26 mouse cellular contexts compared by ENCODE assay signal in the genomic region with DNA sequence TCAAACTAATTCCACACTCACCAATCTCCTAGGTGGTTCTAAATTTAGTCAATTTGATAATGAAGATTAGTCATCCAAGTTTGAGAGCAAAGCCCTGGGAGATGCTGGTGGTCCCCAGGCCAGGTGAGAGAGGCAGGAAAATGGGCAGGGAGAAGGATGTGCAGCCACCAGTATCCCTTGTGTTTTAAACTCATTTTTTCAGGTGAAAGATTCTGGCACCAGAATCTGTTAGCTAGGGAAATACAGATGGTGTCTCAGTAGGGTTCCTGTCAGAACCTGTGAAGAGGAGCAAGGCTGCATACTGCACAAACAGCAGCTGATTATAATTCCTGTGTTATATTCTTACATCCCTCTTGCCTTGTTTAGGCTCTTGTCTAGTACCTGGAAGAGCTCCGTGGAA.
DNase-seq lines count a peak whose midpoint lies in the region; ATAC-seq and TF ChIP-seq lines count a peak whose summit lies in the region.
"Had no signal": no experiment of that assay in that cellular context is flagged by ENCODE, and none has a peak within 500 bp of the region (broad histone marks: within the 10 kb centered on the region; RNA-seq: fewer than 3 reads in every experiment).

No protein-coding gene starts in this region.

- no peak overlapping the region for H3K9ac ChIP-seq in midbrain, postnatal 0 days (replicated peaks; ENCODE audit: low read length, poor library complexity, severe bottlenecking)
- H3K9ac ChIP-seq in midbrain, embryonic 11.5 days (ENCODE audit: low read length) = no peak overlapping the region
- H3K9ac ChIP-seq in stomach, postnatal 0 days (ENCODE audit: low read length) = no peak overlapping the region
- H3K9ac ChIP-seq: hindbrain, embryonic 15.5 days; intestine, embryonic 15.5 days; liver, embryonic 14.5 days; midbrain, embryonic 15.5 days had no signal

- H3K4me2 ChIP-seq in midbrain, postnatal 0 days (ENCODE audit: low read depth, low read length, poor library complexity, severe bottlenecking) = no peak overlapping the region
- no peak overlapping the region for H3K4me2 ChIP-seq in midbrain, embryonic 11.5 days
- no peak overlapping the region for H3K4me2 ChIP-seq in stomach, postnatal 0 days (replicated peaks; ENCODE audit: low read depth)
- H3K4me2 ChIP-seq: heart, embryonic 11.5 days; hindbrain, embryonic 15.5 days; intestine, embryonic 15.5 days; midbrain, embryonic 15.5 days had no signal

- no peaks in the 10 kb centered on the region for H3K4me1 ChIP-seq in midbrain, postnatal 0 days (ENCODE audit: insufficient read depth, low read length)
- H3K4me1 ChIP-seq in midbrain, embryonic 11.5 days (ENCODE audit: control insufficient read depth, insufficient read depth, low read length) = no peaks in the 10 kb centered on the region
- H3K4me1 ChIP-seq in stomach, postnatal 0 days (replicated peaks; ENCODE audit: control insufficient read depth, insufficient read depth) = no peaks in the 10 kb centered on the region
- H3K4me1 ChIP-seq: hindbrain, embryonic 15.5 days; intestine, embryonic 15.5 days; midbrain, embryonic 15.5 days had no signal

- no peak overlapping the region for H3K4me3 ChIP-seq in midbrain, postnatal 0 days (ENCODE audit: low read depth, low read length)
- H3K4me3 ChIP-seq in midbrain, embryonic 11.5 days (ENCODE audit: low read depth, low read length) = no peak overlapping the region
- H3K4me3 ChIP-seq in stomach, postnatal 0 days (ENCODE audit: low read depth, low read length) = no peak overlapping the region
- H3K4me3 ChIP-seq: hindbrain, embryonic 15.5 days; intestine, embryonic 15.5 days; layer of hippocampus, adult 2 months; midbrain, embryonic 15.5 days had no signal

- 69% methylated on average over 1 of the region's 1 CpGs for WGBS in midbrain, postnatal 0 days
- WGBS in midbrain, embryonic 11.5 days = 81% methylated on average over 1 of the region's 1 CpGs
- 81% methylated on average over 1 of the region's 1 CpGs for WGBS in stomach, postnatal 0 days

- TF ChIP-seq CTCF in midbrain, postnatal 0 days (IDR thresholded peaks at IDR 0.05) = no peak
- no peak for TF ChIP-seq CTCF in stomach, postnatal 0 days (IDR thresholded peaks at IDR 0.05; ENCODE audit: low read depth)

- no peak for TF ChIP-seq EP300 in stomach, postnatal 0 days (optimal IDR thresholded peaks at IDR 0.05)

- H3K9me3 ChIP-seq in midbrain, postnatal 0 days (ENCODE audit: low read length) = no peaks in the 10 kb centered on the region
- H3K9me3 ChIP-seq in midbrain, embryonic 11.5 days (ENCODE audit: control insufficient read depth, low read length) = no peaks in the 10 kb centered on the region
- H3K9me3 ChIP-seq in stomach, postnatal 0 days (ENCODE audit: control insufficient read depth, low read length) = no peaks in the 10 kb centered on the region
- H3K9me3 ChIP-seq: G1E; hindbrain, embryonic 15.5 days; intestine, embryonic 15.5 days; midbrain, embryonic 15.5 days had no signal

- peak; percentile 62 for DNase-seq in midbrain, postnatal 0 days (ENCODE audit: low spot score)
- no peak for DNase-seq in midbrain, embryonic 11.5 days (ENCODE audit: low spot score, missing footprints)
- peak; percentile 67 to 80 for DNase-seq in cerebellum, adult 18-20 months
- DNase-seq in cerebellum, postnatal 10 days = peak; percentile 56 to 77
- no peak for DNase-seq in stomach, postnatal 0 days (ENCODE audit: low spot score)
- no peak for DNase-seq in thymus, postnatal 14 days
- DNase-seq in layer of hippocampus, adult 9-10 months (ENCODE audit: low spot score) = no peak
- DNase-seq: adrenal gland, postnatal 14 days; gastrocnemius, postnatal 14 days; heart, postnatal 4 days; kidney, adult 2 months; kidney, postnatal 36 days; liver; lung, adult 2 months; lung, postnatal 10 days; right cerebral cortex, postnatal 25 days; thymus, adult 2 months; thymus, postnatal 4 days had no signal

- H3K36me3 ChIP-seq in midbrain, postnatal 0 days (ENCODE audit: insufficient read depth, low read length) = no peaks in the 10 kb centered on the region
- no peaks in the 10 kb centered on the region for H3K36me3 ChIP-seq in midbrain, embryonic 11.5 days (ENCODE audit: control insufficient read depth, insufficient read depth, low read length)
- H3K36me3 ChIP-seq in stomach, postnatal 0 days (ENCODE audit: control insufficient read depth, insufficient read depth, low read length) = no peaks in the 10 kb centered on the region
- H3K36me3 ChIP-seq: G1E; hindbrain, embryonic 15.5 days; intestine, embryonic 15.5 days; midbrain, embryonic 15.5 days had no signal

- no peaks in the 10 kb centered on the region for H3K27me3 ChIP-seq in midbrain, postnatal 0 days (ENCODE audit: insufficient read depth, low read length)
- no peaks in the 10 kb centered on the region for H3K27me3 ChIP-seq in midbrain, embryonic 11.5 days (ENCODE audit: control insufficient read depth, insufficient read depth, low read length)
- no peaks in the 10 kb centered on the region for H3K27me3 ChIP-seq in stomach, postnatal 0 days (ENCODE audit: control insufficient read depth, insufficient read depth, low read length)
- H3K27me3 ChIP-seq: hindbrain, embryonic 15.5 days; intestine, embryonic 15.5 days; midbrain, embryonic 15.5 days had no signal

- no peak for ATAC-seq in midbrain, postnatal 0 days (ENCODE audit: low FRiP score)
- ATAC-seq in midbrain, embryonic 11.5 days (ENCODE audit: low FRiP score) = no peak
- ATAC-seq in stomach, postnatal 0 days (ENCODE audit: low FRiP score, low TSS enrichment) = no peak
- ATAC-seq: forebrain, embryonic 14.5 days; intestine, embryonic 15.5 days; midbrain, embryonic 15.5 days had no signal

- no peak overlapping the region for H3K27ac ChIP-seq in midbrain, postnatal 0 days (ENCODE audit: low read depth, low read length)
- no peak overlapping the region for H3K27ac ChIP-seq in midbrain, embryonic 11.5 days (ENCODE audit: low read depth, low read length)
- no peak overlapping the region for H3K27ac ChIP-seq in stomach, postnatal 0 days (replicated peaks)
- H3K27ac ChIP-seq: hindbrain, embryonic 15.5 days; intestine, embryonic 15.5 days; layer of hippocampus, adult 2 months; liver, embryonic 14.5 days; midbrain, embryonic 15.5 days had no signal

Comparison
In these comparisons a context has a peak if more than half of its experiments do, and no peak if none do; other contexts are left out.
1. DNase-seq: peak in midbrain, postnatal 0 days (single experiment), cerebellum, adult 18-20 months (2 of 2) and cerebellum, postnatal 10 days (2 of 2); none in midbrain, embryonic 11.5 days (single experiment), stomach, postnatal 0 days (single experiment), thymus, postnatal 14 days (single experiment) and layer of hippocampus, adult 9-10 months (single experiment).